Mouse (Mus musculus): ENCODE data around the gene Zcchc17. TPM values are rescaled to one million over a fixed set of nuclear protein-coding genes. Genes with fewer than 3 reads are reported as not detected.

The Zcchc17 gene
- polyA plus RNA-seq, 1 experiment: 24.5 TPM

Other genes with a start within 250 kb of the Zcchc17 start
- gene Hcrtr1, start 220.6 kb downstream of the Zcchc17 start, polyA plus RNA-seq (2012; rRNA removed): 1.8 and 3.2 TPM in 2 replicates
- gene Tinagl1, start 184.8 kb downstream of the Zcchc17 start, polyA plus RNA-seq (2012; rRNA removed): 84.0 and 85.1 TPM in 2 replicates
- not detected in 2 replicates for gene Gm853, start 137.5 kb downstream of the Zcchc17 start, polyA plus RNA-seq (2012; rRNA removed)
- 289 and 323 TPM in 2 replicates for gene Serinc2, start 80.7 kb downstream of the Zcchc17 start, polyA plus RNA-seq (2012; rRNA removed)
- gene Fabp3, start 51.3 kb downstream of the Zcchc17 start, polyA plus RNA-seq (2012; rRNA removed): 2.2 and 2.6 TPM in 2 replicates
- gene Gm10570, start 51.3 kb downstream of the Zcchc17 start, polyA plus RNA-seq (2012; rRNA removed): 0.35 TPM in 1 of 2 replicates, not detected in the other
- gene Snrnp40, start 189 bp upstream of the Zcchc17 start, polyA plus RNA-seq (2012; rRNA removed): 43.0 and 44.9 TPM in 2 replicates
- gene Nkain1, start 214.2 kb upstream of the Zcchc17 start, polyA plus RNA-seq (2012; rRNA removed): 6.8 and 13.6 TPM in 2 replicates

Data from large intestine, adult 2 months (tissue).